Mouse (Mus musculus) cerebellum, postnatal 14 days (tissue): ENCODE results near the gene Defb13.
A peak's percentile ranks its signal among the peaks of the same experiment; 100 is the strongest.
"Not testable (repeated sequence)": the region's sequence is repeated elsewhere in the genome, so short reads cannot be mapped to it uniquely, and the experiment has no call there.

Experiments used
- DNase-seq, 2 experiments: peaks; one replicate each; pipeline ENCODE4 v3.0.0; 2021; ENCODE audit warnings: mixed read lengths in 2 of 2

Gene Defb13

DNA sequence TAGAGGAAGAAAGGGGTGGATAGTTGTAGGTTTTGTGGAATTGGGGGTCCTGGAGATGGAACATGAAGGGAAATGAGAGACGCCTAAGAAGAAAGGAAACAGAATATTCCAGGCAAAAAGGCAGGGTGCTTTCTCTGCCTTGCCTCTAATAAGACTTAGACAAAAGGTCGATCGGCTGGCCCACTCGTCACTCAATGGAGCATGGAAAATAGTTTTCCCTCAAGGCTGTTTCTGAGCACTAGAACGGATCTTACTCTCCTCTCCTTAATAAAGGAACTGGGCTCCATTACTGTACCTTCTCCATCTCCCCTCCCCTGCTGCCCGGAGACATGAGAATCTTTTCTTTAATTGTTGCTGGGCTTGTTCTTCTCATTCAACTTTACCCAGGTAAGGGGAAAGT lies at the start of gene Defb13:
Gene Defb13, plus strand, starts transcription at position 301 of the 400 bp plus-strand sequence.
- no peak for DNase-seq

DNA sequence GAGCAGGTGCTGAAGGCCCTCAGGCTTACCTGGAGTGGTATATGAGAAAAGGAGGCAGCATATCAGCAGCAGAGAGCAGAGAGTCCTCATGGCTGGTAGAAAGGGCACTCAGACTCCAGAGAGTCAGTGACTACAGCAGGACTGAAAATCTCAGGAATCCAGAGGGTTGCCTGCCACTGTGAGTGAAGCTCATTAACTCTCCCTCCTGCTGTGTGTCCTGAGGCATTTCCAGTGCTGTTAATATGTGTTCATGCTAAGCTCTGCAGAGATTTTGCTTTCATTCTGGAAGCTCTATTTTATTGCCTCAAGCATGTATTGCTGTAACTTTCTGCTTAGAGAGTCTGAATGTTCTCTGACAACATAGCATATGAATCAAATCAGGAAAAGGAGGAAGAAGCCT lies 40.3 kb upstream of the Defb13 start, which contains the start of gene Defb11:
Gene Defb11, minus strand, starts transcription at position 123 of the 400 bp plus-strand sequence.
- not testable (repeated sequence) for DNase-seq

DNA sequence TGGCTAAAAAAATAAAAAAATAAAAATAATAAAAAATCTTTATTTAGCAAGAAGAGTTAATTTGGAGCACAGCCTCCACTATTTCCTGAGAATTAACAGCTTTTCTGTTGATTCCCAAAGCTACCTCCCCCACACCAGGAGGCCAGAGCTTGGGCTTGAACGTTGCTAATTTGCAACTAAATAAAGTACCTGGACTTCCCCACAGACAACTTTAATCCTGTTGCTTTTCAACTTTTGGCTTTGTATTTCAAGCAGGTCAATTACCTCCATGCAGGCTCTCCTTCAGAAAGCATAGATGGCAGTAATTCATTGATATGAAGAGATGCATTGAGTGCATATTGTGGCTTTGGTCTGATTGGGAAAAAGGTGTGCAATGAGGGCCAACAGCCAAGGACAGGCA lies 34.6 kb upstream of the Defb13 start:
- DNase-seq, result no peak

DNA sequence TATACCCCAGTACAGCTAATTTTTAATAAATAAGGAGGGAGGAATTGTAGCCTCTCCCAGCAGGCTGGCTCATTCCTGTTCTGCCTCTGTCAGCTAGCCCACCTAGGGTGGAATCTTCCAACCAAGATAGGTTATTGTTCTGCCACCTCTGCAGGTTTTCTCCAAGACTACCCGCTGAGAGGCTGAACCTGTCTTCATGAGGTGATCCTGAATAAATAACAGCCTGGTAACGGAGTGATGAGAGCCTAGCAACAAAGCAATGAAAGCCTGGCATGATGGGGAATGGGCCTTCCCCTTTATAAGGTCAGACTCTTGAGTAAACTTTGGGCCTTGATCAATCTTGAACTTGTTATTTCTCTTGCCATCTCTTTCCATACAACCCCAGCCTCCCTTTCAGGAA lies 34.0 kb upstream of the Defb13 start:
- no peak for DNase-seq

DNA sequence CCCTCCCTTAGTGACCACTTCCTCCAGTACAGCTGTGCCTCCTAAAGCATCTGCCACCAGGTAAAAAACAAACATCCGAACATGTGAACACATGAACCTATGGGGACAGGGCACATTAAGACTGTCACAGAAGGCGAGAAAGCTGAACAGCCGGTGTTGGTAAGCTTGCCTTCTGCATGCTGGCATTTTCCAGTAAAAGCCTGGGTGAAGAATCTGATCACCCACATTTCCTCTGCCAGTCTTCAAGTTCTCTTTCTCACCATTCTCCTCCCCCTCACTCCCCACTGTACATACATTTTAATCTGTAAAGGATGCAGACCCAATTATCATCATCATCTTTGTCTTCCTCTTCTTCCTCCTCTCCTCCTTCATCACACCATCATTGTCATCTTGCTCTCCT lies 30.9 kb upstream of the Defb13 start:
- DNase-seq, result no peak

DNA sequence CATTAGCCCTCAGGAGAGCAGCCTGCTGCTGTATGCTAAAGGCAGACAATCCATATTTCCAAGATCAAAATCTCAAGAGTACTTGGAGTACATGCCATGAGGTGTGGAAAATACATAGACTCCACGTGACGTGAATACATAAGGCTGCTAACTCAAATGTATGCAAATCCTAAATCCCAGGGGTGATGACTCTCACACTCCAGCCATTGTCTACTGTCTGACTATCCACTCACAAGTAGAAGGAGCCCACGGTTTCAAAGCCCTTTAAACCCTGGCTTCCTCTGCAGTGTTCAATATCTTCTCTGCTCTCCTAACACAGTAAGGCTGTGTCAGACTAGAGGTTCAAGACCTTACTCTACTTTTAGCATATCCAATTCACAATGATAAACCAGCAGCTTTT lies 15.8 kb upstream of the Defb13 start:
- not testable (repeated sequence) for DNase-seq

DNA sequence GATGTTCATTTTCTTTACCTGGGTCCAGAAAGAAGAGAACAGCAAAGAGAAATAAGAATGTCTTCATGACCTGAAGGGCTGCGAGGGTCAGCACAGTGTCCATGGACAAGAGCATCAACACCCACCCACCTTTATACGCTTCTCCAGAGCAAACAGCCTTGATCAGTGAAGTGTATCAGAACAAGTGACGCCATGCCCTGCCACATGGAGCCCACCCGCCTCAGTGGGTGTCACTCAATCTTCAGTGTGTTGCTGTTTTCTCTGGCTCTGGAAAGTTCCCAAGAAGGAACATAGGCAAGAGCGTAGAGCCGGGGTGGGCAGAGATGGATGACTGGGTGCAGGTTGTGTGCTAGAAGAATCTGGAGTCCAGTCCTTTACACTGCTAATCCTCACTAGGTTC lies 14.0 kb upstream of the Defb13 start, which contains the start of gene Defb15:
Gene Defb15, minus strand, starts transcription at position 101 of the 400 bp plus-strand sequence.
- DNase-seq, result no peak

DNA sequence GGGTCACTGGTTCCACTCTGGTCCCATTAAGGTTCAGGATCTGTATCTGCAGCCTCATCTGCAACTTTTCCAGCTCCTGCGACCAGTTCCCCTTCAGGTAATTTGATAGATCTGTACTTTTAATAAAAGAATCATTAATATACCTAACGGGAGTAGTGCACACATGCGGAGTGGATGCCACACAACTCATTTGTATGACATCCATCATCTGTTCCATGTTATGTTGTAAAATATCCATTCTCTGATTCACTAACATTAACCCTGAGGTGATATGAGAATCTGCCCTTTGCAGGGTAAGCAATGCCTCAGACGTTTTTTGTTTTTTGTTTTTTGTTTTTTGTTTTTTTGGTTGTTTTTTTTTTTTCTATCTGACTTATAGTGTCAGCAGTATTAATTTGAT lies 8.5 kb upstream of the Defb13 start, which contains the start of gene Defb35:
Gene Defb35, plus strand, starts transcription at position 301 of the 400 bp plus-strand sequence.
- not testable (repeated sequence) for DNase-seq

DNA sequence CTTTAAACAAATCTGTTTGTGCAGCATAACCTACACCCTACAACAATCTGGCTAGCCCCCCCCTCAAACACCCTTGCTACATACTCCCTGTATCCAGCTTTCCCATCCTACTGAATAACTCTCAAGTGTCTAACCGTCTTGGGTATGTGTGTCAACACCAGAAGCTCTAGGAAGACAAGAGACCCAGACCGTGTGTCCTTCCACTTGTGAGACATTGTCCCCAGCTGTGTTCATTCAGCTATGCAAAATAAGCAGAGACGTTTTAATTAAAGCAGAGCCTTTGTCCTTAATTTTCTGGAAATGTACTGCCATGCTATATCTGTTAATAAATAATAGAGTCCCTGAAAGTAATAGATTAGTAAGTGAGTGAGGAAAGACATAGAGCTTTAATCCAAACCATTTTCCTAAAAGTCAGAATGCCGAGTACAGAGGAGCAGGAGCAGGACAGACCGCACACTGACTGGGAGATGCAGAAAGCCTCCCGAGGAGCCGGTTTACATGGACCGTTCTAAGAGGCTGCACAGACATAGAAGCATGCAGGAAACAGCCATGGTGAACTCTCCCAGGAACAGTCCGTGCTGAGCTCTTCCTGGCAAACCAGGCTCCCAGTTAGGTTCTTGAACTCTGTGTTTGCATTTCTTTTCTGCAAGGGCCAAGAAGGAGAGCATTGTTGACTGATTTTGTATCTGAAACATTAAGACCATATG lies 902 bp downstream of the Defb13 start:
- peak; percentile 5 to 7 for DNase-seq

DNA sequence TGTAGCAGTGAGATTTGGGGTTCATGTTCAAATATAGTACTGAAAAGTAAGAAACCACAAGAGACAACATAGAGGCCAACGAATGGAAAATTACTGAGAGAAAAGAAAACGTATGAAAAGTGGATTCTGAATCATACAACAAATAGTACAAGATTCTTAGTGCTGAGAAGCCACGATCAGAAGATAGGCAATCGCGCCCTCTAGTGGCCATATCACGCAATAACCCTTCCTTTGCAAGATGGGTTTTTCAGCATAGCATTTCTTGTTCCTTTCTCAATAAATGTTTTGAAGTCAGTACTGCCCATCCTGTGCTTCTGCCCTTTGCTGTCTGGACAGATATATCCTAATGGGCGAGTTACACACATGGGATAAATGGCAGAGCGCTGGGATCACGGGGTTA lies 8.8 kb downstream of the Defb13 start:
- peak; percentile 60 to 71 for DNase-seq

DNA sequence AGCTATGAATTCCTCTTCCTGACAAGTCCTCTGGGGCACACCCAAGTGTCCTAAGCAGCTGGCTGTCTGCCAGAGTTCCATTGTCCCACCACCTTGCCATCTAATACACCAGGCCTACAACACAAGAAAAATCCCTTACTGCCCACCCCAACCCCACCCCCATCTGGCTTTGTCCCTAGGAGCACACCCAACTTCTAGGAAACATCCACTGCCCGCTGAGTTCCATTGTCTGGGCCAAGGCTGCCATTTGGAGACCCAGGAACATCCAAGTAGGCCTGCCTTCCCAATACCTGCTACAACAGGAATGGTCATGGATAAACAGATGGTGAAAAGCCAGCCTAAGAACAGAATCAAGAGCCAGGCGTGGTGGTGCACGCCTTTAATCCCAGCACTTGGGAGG lies 9.8 kb downstream of the Defb13 start:
- DNase-seq, result peak in 1 of 2 experiments; percentile 4

DNA sequence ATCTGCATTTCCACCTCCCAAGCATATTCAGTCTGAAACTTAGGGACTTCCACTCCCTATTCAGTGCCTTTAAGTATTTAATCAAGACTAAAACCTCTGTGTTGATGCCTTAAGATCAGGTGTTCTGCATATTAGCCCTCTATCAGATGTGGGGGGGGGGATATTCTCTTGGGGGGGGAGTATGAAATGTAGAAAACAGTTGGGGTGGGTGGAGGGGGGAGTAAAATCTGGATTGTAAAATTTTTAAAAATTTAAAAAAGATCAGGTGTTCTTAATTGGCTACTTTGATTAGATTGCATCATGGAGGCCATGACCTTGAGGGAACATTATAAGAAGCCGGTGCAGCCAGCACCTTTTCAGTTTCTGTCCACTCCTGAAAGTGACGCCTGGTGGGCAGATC lies 11.9 kb downstream of the Defb13 start, which contains the start of gene Fam90a1a:
Gene Fam90a1a, plus strand, starts transcription at position 301 of the 400 bp plus-strand sequence.
- DNase-seq, result no peak

DNA sequence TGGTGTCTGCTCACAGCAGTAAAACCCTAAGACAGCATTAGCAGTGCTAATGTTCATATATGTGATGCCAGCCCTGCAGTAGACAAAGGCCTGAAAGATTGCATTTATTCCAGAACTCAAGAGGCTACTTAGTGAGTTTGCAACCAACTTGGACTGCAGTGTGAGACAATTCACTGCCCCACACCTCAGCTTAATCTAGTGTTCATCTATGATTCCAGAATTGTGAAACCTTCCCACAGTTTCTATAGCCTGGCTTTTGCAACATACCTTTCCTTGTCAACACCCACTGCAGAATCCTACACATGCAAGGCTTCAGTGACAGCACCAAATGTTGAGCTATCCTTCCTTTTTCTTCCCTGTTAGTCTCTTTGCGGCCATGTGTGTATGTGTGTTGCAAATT lies 20.1 kb downstream of the Defb13 start:
- no peak for DNase-seq

DNA sequence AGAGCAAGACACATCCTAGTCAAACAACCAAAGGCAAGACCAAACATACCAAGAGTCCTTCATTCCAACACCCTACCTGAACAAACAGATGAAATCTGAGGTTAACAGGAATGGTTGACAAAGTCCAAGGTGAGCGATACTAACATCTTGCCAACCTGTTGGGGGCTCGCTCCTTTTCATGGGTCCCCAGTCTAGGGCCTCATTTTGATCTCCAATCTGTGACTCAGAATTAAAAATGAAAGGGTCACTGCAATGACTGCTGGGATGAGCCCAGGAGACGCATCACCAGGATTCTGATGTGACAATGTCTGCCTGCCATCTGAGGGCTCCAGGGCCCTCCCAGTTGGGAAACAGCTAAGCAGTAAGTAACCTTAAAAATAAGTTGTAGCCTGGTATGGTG lies 22.9 kb downstream of the Defb13 start, which contains the start of gene Ccdc70:
Gene Ccdc70, plus strand, starts transcription at position 301 of the 400 bp plus-strand sequence.
- DNase-seq, result no peak

DNA sequence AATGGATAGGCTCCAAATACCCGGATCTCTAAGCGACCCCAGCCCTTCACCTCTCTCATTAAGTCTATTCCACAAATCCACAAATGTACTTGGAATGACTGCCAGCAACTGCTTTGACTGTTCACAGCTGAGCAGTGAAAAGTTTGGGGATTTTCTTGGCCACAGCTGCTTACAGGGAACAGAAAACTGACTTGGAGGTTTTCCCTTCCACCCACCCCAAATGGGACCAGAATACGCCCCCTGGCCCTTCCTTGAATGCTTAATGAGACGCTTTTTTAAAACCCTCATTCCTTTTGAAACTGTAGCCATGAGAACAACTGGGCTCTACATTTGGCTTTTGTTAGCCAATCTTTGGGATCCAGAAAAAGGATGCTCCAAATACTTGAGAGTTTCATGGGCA lies 31.6 kb downstream of the Defb13 start:
- no peak for DNase-seq

DNA sequence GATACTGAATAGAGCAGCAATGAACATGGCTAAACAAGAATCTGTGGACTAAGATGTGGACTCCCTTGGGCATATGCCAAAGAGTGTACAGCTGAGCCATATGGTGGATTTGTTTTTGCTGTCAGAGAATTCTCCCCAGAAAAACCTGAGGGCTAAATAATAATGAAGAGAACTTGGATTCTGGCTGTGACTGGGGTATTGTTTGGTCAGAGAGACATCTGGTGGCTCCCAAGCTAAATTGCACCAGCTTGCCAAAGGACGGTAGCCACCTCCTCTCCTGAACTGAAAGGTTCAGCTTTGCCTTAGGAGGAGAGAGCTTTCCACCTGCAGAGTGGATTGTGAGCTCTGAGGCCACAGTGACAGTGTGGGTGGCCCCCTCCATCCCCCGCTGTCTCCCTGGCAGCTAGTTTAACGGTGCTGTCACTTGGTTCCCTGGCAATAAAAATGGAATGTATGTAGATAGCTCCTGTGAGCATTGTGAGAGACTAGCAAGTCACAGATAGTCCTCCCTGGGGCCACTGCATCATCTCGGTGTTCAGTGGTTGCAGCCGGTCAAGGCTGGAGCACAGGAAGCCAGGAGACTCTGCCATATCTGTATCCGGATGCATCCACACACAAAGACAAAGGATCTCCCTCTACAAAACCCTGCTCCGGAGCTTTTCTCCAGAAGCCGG lies 35.2 kb downstream of the Defb13 start:
- peak; percentile 33 to 37 for DNase-seq

DNA sequence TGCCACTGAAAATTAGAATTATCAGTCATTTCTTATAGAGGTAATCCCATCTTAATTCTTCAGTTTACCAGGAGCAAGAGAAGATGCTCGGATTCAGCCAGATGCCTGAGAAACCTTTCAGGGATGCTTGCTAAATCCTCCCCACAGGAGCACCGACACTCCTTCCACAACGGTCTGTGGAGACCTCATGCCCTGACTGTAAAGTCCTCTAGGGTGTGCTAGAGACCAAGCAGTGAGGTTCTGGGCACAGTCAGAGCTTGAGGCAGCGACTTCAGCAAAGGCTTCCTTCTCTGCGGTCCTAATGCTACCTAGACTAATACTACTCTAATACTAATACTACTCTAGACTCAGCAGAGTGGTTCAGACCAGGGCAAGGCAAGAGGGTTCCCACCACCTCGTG lies 45.6 kb downstream of the Defb13 start:
- peak; percentile 75 to 77 for DNase-seq

DNA sequence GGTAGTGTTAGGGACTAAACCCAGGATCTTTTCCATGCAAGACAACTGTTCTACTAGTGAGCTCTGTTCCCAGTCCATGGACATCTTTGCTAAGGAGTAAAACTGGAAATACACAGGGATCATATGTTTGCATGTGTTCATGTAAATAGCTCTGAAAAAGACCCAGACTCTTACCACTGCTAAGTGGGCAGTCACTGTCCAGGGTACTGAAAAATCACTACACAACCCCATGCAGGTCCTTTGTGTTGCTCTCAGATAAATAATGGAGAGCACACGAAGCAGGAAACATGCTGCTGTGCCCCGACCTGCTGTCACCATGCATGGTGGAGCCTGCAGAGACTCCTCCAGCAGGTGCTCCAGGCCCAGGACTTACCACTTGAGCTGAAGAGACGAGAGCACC lies 48.6 kb downstream of the Defb13 start:
- DNase-seq, result no peak
